Mouse (Mus musculus) MEL (cell line): Measurements from ENCODE around the gene Adam12. TPM values are rescaled to one million over a fixed set of nuclear protein-coding genes. Genes with fewer than 3 reads are reported as not detected.

Experiments
- DNase-seq: peaks from one replicate; pipeline ENCODE4 v3.0.0; 2011; ENCODE audit warnings: low read depth, low spot score
- H3K27ac ChIP-seq: 2 replicates; pipeline ENCODE4 v1.5.1; 2012; ENCODE audit warnings: low read depth, mild to moderate bottlenecking, control low read depth, low read length, moderate library complexity; ENCODE audit not compliant: control insufficient read depth
- H3K27me3 ChIP-seq, 2 experiments: fragments of 150-350 bp in 1 of 2; sonication (generic) in 1 of 2; 2 replicates each; pipeline ENCODE4 v1.6.1; 2012; ENCODE audit warnings: low read length in 2 of 2, mild to moderate bottlenecking in 2 of 2, improper control_type of control experiment in 1 of 2, moderate library complexity in 1 of 2; ENCODE audit not compliant: insufficient read depth in 2 of 2, control insufficient read depth in 1 of 2
- H3K36me3 ChIP-seq, 2 experiments: 2 replicates each; pipeline ENCODE4 v1.6.1; 2012 to 2014; ENCODE audit warnings: low read length in 2 of 2, improper control_type of control experiment in 1 of 2, inconsistent platforms in 1 of 2, mild to moderate bottlenecking in 1 of 2; ENCODE audit not compliant: insufficient read depth in 2 of 2, control insufficient read depth in 1 of 2
- H3K4me1 ChIP-seq, 2 experiments: fragments of 150-350 bp in 1 of 2; sonication (generic) in 1 of 2; 2 replicates each; pipeline ENCODE4 v1.6.1; 2012; ENCODE audit warnings: low read length in 2 of 2, improper control_type of control experiment in 1 of 2, mild to moderate bottlenecking in 1 of 2; ENCODE audit not compliant: insufficient read depth in 2 of 2, control insufficient read depth in 1 of 2
- H3K4me3 ChIP-seq, 2 experiments: fragments of 150-350 bp in 1 of 2; sonication (generic) in 1 of 2; 2 replicates each; pipeline ENCODE4 v1.5.1; 2012; ENCODE audit warnings: low read depth in 2 of 2, low read length in 2 of 2, mild to moderate bottlenecking in 2 of 2, moderate library complexity in 2 of 2, control low read depth in 1 of 2, improper control_type of control experiment in 1 of 2; ENCODE audit not compliant: control insufficient read depth in 1 of 2, insufficient read depth in 1 of 2
- H3K79me2 ChIP-seq: 2 replicates; pipeline ENCODE4 v1.6.1; 2012; ENCODE audit warnings: mild to moderate bottlenecking, low read length, moderate library complexity; ENCODE audit not compliant: control insufficient read depth, poor library complexity, insufficient read depth
- H3K9ac ChIP-seq: 2 replicates; pipeline ENCODE4 v1.6.1; 2012; ENCODE audit warnings: low read depth, mild to moderate bottlenecking, control low read depth, low read length, moderate library complexity; ENCODE audit not compliant: control insufficient read depth, poor library complexity, severe bottlenecking
- H3K9me3 ChIP-seq: fragments of 150-350 bp; sonication (generic); replicated peaks from 2 replicates; pipeline ENCODE4 v1.6.1; 2012; ENCODE audit warnings: mild to moderate bottlenecking, low read length, improper control_type of control experiment, moderate library complexity; ENCODE audit not compliant: insufficient read depth
- CTCF ChIP-seq, 3 experiments: IDR thresholded peaks in 2 of 3; conservative IDR thresholded peaks in 1 of 3; 2 replicates each; pipeline ENCODE4 v1.5.1; 2011 to 2012; ENCODE audit warnings: low read length in 3 of 3, low read depth in 2 of 3, mild to moderate bottlenecking in 2 of 3, improper control_type of control experiment in 1 of 3, inconsistent platforms in 1 of 3, mixed read lengths in 1 of 3, moderate library complexity in 1 of 3; ENCODE audit not compliant: control insufficient read depth in 1 of 3, insufficient read depth in 1 of 3, poor library complexity in 1 of 3, severe bottlenecking in 1 of 3
- ELF1 ChIP-seq: IDR thresholded peaks from 2 replicates; pipeline ENCODE4 v1.6.1; 2014; ENCODE audit warnings: low read depth, mild to moderate bottlenecking, inconsistent platforms, low read length, improper control_type of control experiment, moderate library complexity
- EP300 ChIP-seq, 2 experiments: IDR thresholded peaks; 2 replicates each; pipeline ENCODE4 v1.6.1; 2011; ENCODE audit warnings: improper control_type of control experiment in 2 of 2, low read length in 2 of 2, low read depth in 1 of 2, mild to moderate bottlenecking in 1 of 2
- GATA1 ChIP-seq: IDR thresholded peaks from 2 replicates; pipeline ENCODE4 v1.6.1; 2011; ENCODE audit warnings: low read depth, low read length, improper control_type of control experiment
- MAFK ChIP-seq: IDR thresholded peaks from 2 replicates; pipeline ENCODE4 v1.6.1; 2011; ENCODE audit warnings: low read depth, mild to moderate bottlenecking, low read length, improper control_type of control experiment, borderline replicate concordance
- MAX ChIP-seq: IDR thresholded peaks from 2 replicates; pipeline ENCODE4 v1.6.1; 2011; ENCODE audit warnings: low read length, improper control_type of control experiment
- MAZ ChIP-seq: IDR thresholded peaks from 2 replicates; pipeline ENCODE4 v1.6.1; 2012; ENCODE audit warnings: low read depth, mild to moderate bottlenecking, inconsistent platforms, low read length, improper control_type of control experiment
- MEF2A ChIP-seq: IDR thresholded peaks from 2 replicates; pipeline ENCODE4 v1.6.1; 2014; ENCODE audit warnings: low read depth, mild to moderate bottlenecking, inconsistent platforms, low read length, improper control_type of control experiment; ENCODE audit not compliant: poor library complexity, insufficient replicate concordance, severe bottlenecking; ENCODE audit errors: extremely low read depth
- MXI1 ChIP-seq: IDR thresholded peaks from 2 replicates; pipeline ENCODE4 v1.6.1; 2011; ENCODE audit warnings: mild to moderate bottlenecking, low read depth, low read length, improper control_type of control experiment
- MYC ChIP-seq: IDR thresholded peaks from 2 replicates; pipeline ENCODE4 v1.6.1; 2011; ENCODE audit warnings: low read depth, mild to moderate bottlenecking, low read length, improper control_type of control experiment, moderate library complexity
- POLR2A ChIP-seq, 2 experiments: IDR thresholded peaks; 2 replicates each; pipeline ENCODE4 v1.6.1; 2011 to 2012; ENCODE audit warnings: low read length in 2 of 2, mild to moderate bottlenecking in 2 of 2, control low read depth in 1 of 2, improper control_type of control experiment in 1 of 2, low read depth in 1 of 2, moderate library complexity in 1 of 2; ENCODE audit not compliant: control insufficient read depth in 1 of 2, insufficient read depth in 1 of 2, poor library complexity in 1 of 2
- POLR2AphosphoS2 ChIP-seq: IDR thresholded peaks from 2 replicates; pipeline ENCODE4 v1.6.1; 2011; ENCODE audit warnings: low read length, improper control_type of control experiment
- POLR2AphosphoS5 ChIP-seq: IDR thresholded peaks from 2 replicates; pipeline ENCODE4 v1.6.1; 2012; ENCODE audit warnings: low read depth, borderline replicate concordance, mild to moderate bottlenecking, inconsistent platforms, low read length, moderate library complexity, mixed read lengths
- RCOR1 ChIP-seq: IDR thresholded peaks from 2 replicates; pipeline ENCODE4 v1.6.1; 2012; ENCODE audit warnings: low read depth, mild to moderate bottlenecking, inconsistent platforms, low read length, improper control_type of control experiment
- SIN3A ChIP-seq: IDR thresholded peaks from 2 replicates; pipeline ENCODE4 v1.6.1; 2012; ENCODE audit warnings: low read length, improper control_type of control experiment, inconsistent platforms
- SMC3 ChIP-seq: IDR thresholded peaks from 2 replicates; pipeline ENCODE4 v1.6.1; 2011; ENCODE audit warnings: low read depth, low read length, improper control_type of control experiment
- TCF12 ChIP-seq: IDR thresholded peaks from 2 replicates; pipeline ENCODE4 v1.6.1; 2014; ENCODE audit warnings: low read depth, mild to moderate bottlenecking, inconsistent platforms, low read length, improper control_type of control experiment, moderate library complexity
- USF1 ChIP-seq: IDR thresholded peaks from 2 replicates; pipeline ENCODE4 v1.6.1; 2014; ENCODE audit warnings: low read depth, mild to moderate bottlenecking, inconsistent platforms, low read length, improper control_type of control experiment, moderate library complexity
- ZC3H11A ChIP-seq: IDR thresholded peaks from 2 replicates; pipeline ENCODE4 v1.6.1; 2012; ENCODE audit warnings: low read depth, mild to moderate bottlenecking, inconsistent platforms, low read length, improper control_type of control experiment
- polyA plus RNA-seq, 2 experiments: library from polyadenylated mRNA; stranded (reverse) in 1 of 2; unstranded in 1 of 2; fragments of >175 nt in 1 of 2; fragments of >200 nt in 1 of 2; gene quantifications; 2 replicates each; pipeline versions ENCODE4 v1.2.1 to v1.2.4; 2012; ENCODE audit warnings: low replicate concordance in 2 of 2, low read depth in 1 of 2; ENCODE audit not compliant: insufficient read length in 2 of 2, insufficient read depth in 1 of 2, missing spikeins in 1 of 2
- total RNA-seq: library from RNA; depleted of rRNA; stranded (reverse); fragments of 300-350 nt; gene quantifications from 2 replicates; pipeline ENCODE4 v1.2.3, GENCODE M21; 2012

Gene Adam12
- total and polyA plus RNA-seq, 3 experiments, result not detected

GRCm38 (mm10) chr7:133959200-133959599 lies 272.7 kb downstream of the Adam12 start:
- Histone ChIP-seq H3K9ac (no peak overlapping the region), H3K4me1 (no peaks in the 10 kb centered on the region), H3K27ac (no peak overlapping the region), H3K27me3 (no peaks in the 10 kb centered on the region), H3K9me3 (no peaks in the 10 kb centered on the region), H3K4me3 (no peak overlapping the region), H3K36me3 (no peaks in the 10 kb centered on the region), H3K79me2 (no peaks in the 10 kb centered on the region)
- no peak for TF ChIP-seq POLR2A (IDR thresholded peaks at IDR 0.05; ENCODE audit: control insufficient read depth in 1 of 2, insufficient read depth in 1 of 2, low read depth in 1 of 2, low read length in 2 of 2, poor library complexity in 1 of 2)
- TF ChIP-seq ELF1, result no peak
- TF ChIP-seq TCF12, result no peak
- no peak for TF ChIP-seq CTCF (IDR thresholded peaks at IDR 0.05 in 2 of 3, conservative IDR thresholded peaks at IDR 0.05 in 1 of 3; ENCODE audit: control insufficient read depth in 1 of 3, insufficient read depth in 1 of 3, low read depth in 2 of 3, low read length in 3 of 3, poor library complexity in 1 of 3, severe bottlenecking in 1 of 3)
- TF ChIP-seq POLR2AphosphoS5, result no peak
- DNase-seq, result no peak

DNA sequence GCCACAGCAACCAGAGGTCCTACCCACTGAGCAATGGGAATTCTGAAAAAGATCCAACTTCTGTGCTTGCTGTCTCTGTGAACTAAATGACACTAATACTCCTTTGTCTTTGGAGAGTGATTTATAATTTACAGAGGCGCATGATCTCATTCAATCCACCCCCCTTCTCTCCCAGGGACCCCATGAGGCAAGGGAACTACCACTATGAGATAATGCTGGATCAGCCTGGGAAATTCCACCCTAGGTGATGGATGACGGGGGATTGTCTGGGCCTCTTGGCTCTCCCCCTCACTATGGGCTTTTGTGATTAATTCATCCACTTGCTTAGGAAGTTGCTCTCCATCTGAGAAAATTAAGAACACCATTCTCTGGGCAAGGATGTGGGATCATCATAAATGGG lies 274.1 kb downstream of the Adam12 start:
- Histone ChIP-seq H3K4me3 (no peak overlapping the region), H3K4me1 (no peaks in the 10 kb centered on the region), H3K36me3 (no peaks in the 10 kb centered on the region), H3K9me3 (no peaks in the 10 kb centered on the region), H3K27ac (no peak overlapping the region), H3K9ac (no peak overlapping the region), H3K27me3 (no peaks in the 10 kb centered on the region), H3K79me2 (no peaks in the 10 kb centered on the region)
- no peak for DNase-seq
- TF ChIP-seq MXI1 (no peak), MAZ (no peak), MAFK (no peak), USF1 (no peak), MAX (no peak)

DNA sequence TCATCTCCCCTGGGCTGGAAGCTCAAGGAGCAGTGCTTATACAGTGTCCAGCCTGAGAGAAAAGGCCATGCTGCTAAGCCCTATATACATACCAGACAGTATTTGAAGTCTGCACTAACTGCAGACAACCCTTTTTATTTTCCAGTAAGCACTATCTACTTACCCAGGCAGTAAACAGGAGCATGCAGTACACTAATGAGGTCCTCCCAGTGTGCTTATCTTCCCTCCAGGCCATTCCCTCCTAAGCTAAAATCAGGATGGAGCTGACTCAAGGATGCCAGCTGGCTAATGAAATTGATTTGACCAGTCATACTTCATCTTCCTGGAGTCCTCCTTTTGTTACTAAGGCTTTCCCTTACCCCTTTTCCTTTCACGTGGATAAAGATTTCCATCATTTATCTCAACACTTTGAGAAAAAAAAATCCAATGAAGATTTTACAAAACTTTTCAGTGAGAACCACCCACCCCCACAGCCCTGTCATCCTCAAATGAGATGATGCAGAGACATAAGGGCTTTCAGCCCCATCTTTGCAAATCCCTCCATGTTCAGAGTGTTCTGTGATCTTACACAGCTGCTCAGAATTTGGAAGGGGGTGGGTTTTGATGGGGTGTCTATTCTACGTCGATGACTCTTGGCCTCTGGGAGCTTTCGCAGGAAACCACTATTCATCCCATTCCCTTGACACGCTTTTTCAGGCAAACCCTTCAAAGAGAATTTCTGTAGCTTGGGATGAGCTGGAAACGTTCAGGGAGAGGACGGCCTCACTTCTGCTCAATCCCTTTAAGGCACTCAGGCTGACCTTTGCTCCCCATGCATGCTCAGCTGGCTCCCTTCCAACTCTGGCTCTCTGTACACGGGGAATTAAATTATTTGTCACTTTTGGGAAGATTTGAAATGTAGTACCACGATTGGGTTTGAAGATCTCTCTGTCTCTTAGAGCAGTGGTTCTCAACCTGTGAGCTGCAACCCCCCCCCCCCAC lies 277.5 kb downstream of the Adam12 start:
- Histone ChIP-seq H3K9me3 (no peaks in the 10 kb centered on the region), H3K27ac (no peak overlapping the region)
- DNase-seq, result no peak

More for the DNA sequence above, 277.5 kb downstream of the Adam12 start:
- Histone ChIP-seq H3K4me1 (no peaks in the 10 kb centered on the region), H3K27me3 (no peaks in the 10 kb centered on the region), H3K9ac (no peak overlapping the region), H3K79me2 (no peaks in the 10 kb centered on the region), H3K4me3 (no peak overlapping the region), H3K36me3 (no peaks in the 10 kb centered on the region)
- no peak for TF ChIP-seq SMC3
- no peak for TF ChIP-seq EP300 (IDR thresholded peaks at IDR 0.05; ENCODE audit: low read depth in 1 of 2, low read length in 2 of 2)
- TF ChIP-seq ZC3H11A, result no peak
- no peak for TF ChIP-seq USF1
- no peak for TF ChIP-seq RCOR1
- TF ChIP-seq POLR2AphosphoS5, result no peak
- TF ChIP-seq ELF1, result no peak
- no peak for TF ChIP-seq MEF2A
- no peak for TF ChIP-seq MXI1
- TF ChIP-seq SIN3A, result no peak
- no peak for TF ChIP-seq MYC
- TF ChIP-seq GATA1, result no peak
- TF ChIP-seq MAZ, result no peak
- no peak for TF ChIP-seq POLR2AphosphoS2
